Mouse (Mus musculus) lung, postnatal 10 days (tissue): ENCODE data around the gene Ccl5.

Experiments
- DNase-seq: peaks from one replicate; pipeline ENCODE4 v3.0.0; 2021

Ccl5 gene

GRCm38 (mm10) chr11:83536831-83537230 is 6.5 kb upstream of the Ccl5 start:
- DNase-seq: no peak

- DNase-seq: peak; percentile 86
Observed at GRCm38 (mm10) chr11:83534609-83535423, 4.5 kb upstream of the Ccl5 start.

GRCm38 (mm10) chr11:83534143-83534542 is 3.8 kb upstream of the Ccl5 start:
- DNase-seq: no peak

GRCm38 (mm10) chr11:83533192-83533591 is 2.9 kb upstream of the Ccl5 start:
- DNase-seq: no peak

- DNase-seq: no peak
Observed at GRCm38 (mm10) chr11:83529024-83529423, 1.3 kb downstream of the Ccl5 start.

- DNase-seq: no peak
Observed at GRCm38 (mm10) chr11:83522075-83522474, 8.2 kb downstream of the Ccl5 start, which contains the start of gene Heatr9. Gene Heatr9 (minus strand): TSS chr11:83522175.

- no peak for DNase-seq
Observed at GRCm38 (mm10) chr11:83518371-83518770, 11.9 kb downstream of the Ccl5 start.

GRCm38 (mm10) chr11:83517153-83517552 is 13.2 kb downstream of the Ccl5 start:
- DNase-seq: no peak

GRCm38 (mm10) chr11:83509521-83509920 is 20.8 kb downstream of the Ccl5 start:
- DNase-seq: no peak

- no peak for DNase-seq
Observed at GRCm38 (mm10) chr11:83504308-83504707, 26.0 kb downstream of the Ccl5 start.

GRCm38 (mm10) chr11:83495571-83495970 is 34.7 kb downstream of the Ccl5 start:
- no peak for DNase-seq

- no peak for DNase-seq
Observed at GRCm38 (mm10) chr11:83491488-83491887, 38.8 kb downstream of the Ccl5 start.
